Mouse (Mus musculus) embryonic facial prominence, embryonic 11.5 days (tissue): ENCODE measurements around the gene Olfr680-ps1. TPM values are rescaled to one million over a fixed set of nuclear protein-coding genes. Genes with fewer than 3 reads are reported as not detected.
"Not testable (repeated sequence)": the region's sequence is repeated elsewhere in the genome, so short reads cannot be mapped to it uniquely, and the experiment has no call there.

ENCODE experiments used
- ATAC-seq: fragments of 200-750 bp; cut with Nextera tagmentation; replicated peaks from 2 replicates; pipeline ENCODE4 v1.8.0; 2017; ENCODE audit warnings: low read depth; ENCODE audit not compliant: insufficient number of reproducible peaks, low FRiP score, low TSS enrichment
- DNase-seq: peaks from one replicate; pipeline ENCODE4 v3.0.0-alpha.2; 2015; ENCODE audit warnings: low spot score
- H3K27ac ChIP-seq: fragments of 300-500 bp; sonication (generic); replicated peaks from 2 replicates; pipeline ENCODE4 v1.5.1; 2014; ENCODE audit warnings: mild to moderate bottlenecking, low read depth, low read length, control low read depth
- H3K27me3 ChIP-seq: fragments of 300-500 bp; sonication (generic); 2 replicates; pipeline ENCODE4 v1.6.1; 2014; ENCODE audit warnings: mild to moderate bottlenecking, low read length, moderate library complexity, mixed read lengths; ENCODE audit not compliant: control insufficient read depth, insufficient read depth
- H3K36me3 ChIP-seq: fragments of 300-500 bp; sonication (generic); replicated peaks from 2 replicates; pipeline ENCODE4 v1.6.1; 2014; ENCODE audit warnings: low read depth, mild to moderate bottlenecking, low read length, moderate library complexity, mixed read lengths; ENCODE audit not compliant: control insufficient read depth, insufficient read depth
- H3K4me1 ChIP-seq: fragments of 300-500 bp; sonication (generic); 2 replicates; pipeline ENCODE4 v1.6.1; 2014; ENCODE audit warnings: low read length, mixed read lengths; ENCODE audit not compliant: control insufficient read depth, insufficient read depth
- H3K4me2 ChIP-seq: fragments of 300-500 bp; sonication (generic); 2 replicates; pipeline ENCODE4 v1.6.1; 2014; ENCODE audit warnings: low read depth, mild to moderate bottlenecking, control low read depth, low read length, moderate library complexity
- H3K4me3 ChIP-seq: fragments of 300-500 bp; sonication (generic); 2 replicates; pipeline ENCODE4 v1.5.1; 2014; ENCODE audit warnings: low read depth, low read length, control low read depth
- H3K9ac ChIP-seq: fragments of 300-500 bp; sonication (generic); replicated peaks from 2 replicates; pipeline ENCODE4 v1.6.1; 2014; ENCODE audit warnings: mild to moderate bottlenecking, control low read depth, low read length
- H3K9me3 ChIP-seq: fragments of 300-500 bp; sonication (generic); replicated peaks from 2 replicates; pipeline ENCODE4 v1.6.1; 2016; ENCODE audit warnings: mild to moderate bottlenecking, low read length, inconsistent platforms, mixed read lengths; ENCODE audit not compliant: control insufficient read depth
- WGBS: fragments of 180-500 bp; shearing (Covaris S2); extraction: QIAGEN DNeasy Blood & Tissue Kit; methylation state at CpG from one replicate; pipeline ENCODE4 v1.1.7; 2014; 5-methylcytosine and 5-hydroxymethylcytosine counted together
- polyA plus RNA-seq: library from polyadenylated mRNA; unstranded; fragments of >200 nt; fragmentation: Nextera tagmentation; extraction: Ambion mirVana; gene quantifications from 2 replicates; pipeline ENCODE4 v1.2.1, GENCODE M21; 2014

Olfr680-ps1 gene
- not detected in 2 replicates for polyA plus RNA-seq

GRCm38 (mm10) chr7:105092717-105093116 lies at the start of gene Olfr680-ps1:
Olfr680-ps1 (minus strand) TSS chr7:105092817.
- H3K4me3 ChIP-seq, H3K36me3 ChIP-seq, H3K27ac ChIP-seq, DNase-seq, H3K27me3 ChIP-seq, H3K9ac ChIP-seq, H3K9me3 ChIP-seq, ATAC-seq, H3K4me2 ChIP-seq, H3K4me1 ChIP-seq: not testable (repeated sequence)

GRCm38 (mm10) chr7:105141275-105141674 lies 48.7 kb upstream of the Olfr680-ps1 start:
- Histone ChIP-seq H3K27ac (no peak overlapping the region), H3K9ac (no peak overlapping the region), H3K36me3 (no peaks in the 10 kb centered on the region), H3K27me3 (no peaks in the 10 kb centered on the region), H3K4me1 (no peaks in the 10 kb centered on the region), H3K9me3 (no peaks in the 10 kb centered on the region), H3K4me3 (no peak overlapping the region), H3K4me2 (no peak overlapping the region)
- 81% methylated on average over 2 of the region's 2 CpGs for WGBS
- ATAC-seq, result no peak
- no peak for DNase-seq

- H3K4me3 ChIP-seq, result no peak within 1 kb of the TSS
- no peaks in the 10 kb centered on the region for H3K36me3 ChIP-seq
- no peak within 1 kb of the TSS for H3K27ac ChIP-seq
- no peak within 1 kb of the TSS for H3K4me2 ChIP-seq
- H3K9ac ChIP-seq, result no peak within 1 kb of the TSS
- DNase-seq (no peak), ATAC-seq (no peak)
- H3K4me1 ChIP-seq, result no peaks in the 10 kb centered on the region
- H3K27me3 ChIP-seq, result no peaks in the 10 kb centered on the region
- H3K9me3 ChIP-seq, result no peaks in the 10 kb centered on the region
Observed at GRCm38 (mm10) chr7:105116536-105116935, 23.9 kb upstream of the Olfr680-ps1 start, which contains the start of gene Olfr681. Olfr681 (plus strand) TSS chr7:105116836.

- 43% methylated on average over 1 of the region's 1 CpGs for WGBS
- no peaks in the 10 kb centered on the region for H3K27me3 ChIP-seq
- ATAC-seq, result no peak
Observed at GRCm38 (mm10) chr7:105080905-105081304, 11.7 kb downstream of the Olfr680-ps1 start, which contains the start of gene Olfr679. Olfr679 (plus strand) TSS chr7:105081205.

GRCm38 (mm10) chr7:105064175-105064574 lies 28.4 kb downstream of the Olfr680-ps1 start, which contains the start of gene Olfr678:
Olfr678 (plus strand) TSS chr7:105064475.
- H3K9me3 ChIP-seq, result no peaks in the 10 kb centered on the region
- no peaks in the 10 kb centered on the region for H3K27me3 ChIP-seq
- DNase-seq, result no peak
- H3K4me1 ChIP-seq, result no peaks in the 10 kb centered on the region
- 94% methylated on average over 1 of the region's 1 CpGs for WGBS
- H3K4me2 ChIP-seq, result no peak within 1 kb of the TSS
- no peak within 1 kb of the TSS for H3K4me3 ChIP-seq
- no peak within 1 kb of the TSS for H3K9ac ChIP-seq
- H3K36me3 ChIP-seq, result no peaks in the 10 kb centered on the region
- H3K27ac ChIP-seq, result no peak within 1 kb of the TSS
- ATAC-seq, result no peak

More at GRCm38 (mm10) chr7:105080905-105081304, 11.7 kb downstream of the Olfr680-ps1 start, which contains the start of gene Olfr679:
- no peak within 1 kb of the TSS for H3K27ac ChIP-seq
- H3K4me3 ChIP-seq, result no peak within 1 kb of the TSS
- no peak for DNase-seq
- no peak within 1 kb of the TSS for H3K4me2 ChIP-seq
- no peak within 1 kb of the TSS for H3K9ac ChIP-seq
- no peaks in the 10 kb centered on the region for H3K36me3 ChIP-seq
- H3K4me1 ChIP-seq, result no peaks in the 10 kb centered on the region
- H3K9me3 ChIP-seq, result no peaks in the 10 kb centered on the region

GRCm38 (mm10) chr7:105058951-105059350 lies 33.7 kb downstream of the Olfr680-ps1 start:
- Histone ChIP-seq H3K4me2 (no peak overlapping the region), H3K9ac (no peak overlapping the region), H3K4me3 (no peak overlapping the region), H3K4me1 (no peaks in the 10 kb centered on the region), H3K36me3 (no peaks in the 10 kb centered on the region), H3K9me3 (no peaks in the 10 kb centered on the region), H3K27me3 (no peaks in the 10 kb centered on the region), H3K27ac (no peak overlapping the region)
- no peak for DNase-seq
- ATAC-seq, result no peak

Other genes starting within 250 kb of the Olfr680-ps1 start
- not detected in 2 replicates for gene Usp17la, start 235.8 kb downstream of the Olfr680-ps1 start, polyA plus RNA-seq
- not detected in 2 replicates for gene Olfr665, start 214.8 kb downstream of the Olfr680-ps1 start, polyA plus RNA-seq
- not detected in 2 replicates for gene Olfr666, start 196.9 kb downstream of the Olfr680-ps1 start, polyA plus RNA-seq
- gene Olfr667, start 171.3 kb downstream of the Olfr680-ps1 start, polyA plus RNA-seq, result not detected in 2 replicates
- not detected in 2 replicates for gene Olfr668, start 164.8 kb downstream of the Olfr680-ps1 start, polyA plus RNA-seq
- gene Olfr669, start 158.6 kb downstream of the Olfr680-ps1 start, polyA plus RNA-seq, result not detected in 2 replicates
- not detected in 2 replicates for gene Olfr670, start 130.2 kb downstream of the Olfr680-ps1 start, polyA plus RNA-seq
- not detected in 2 replicates for gene Olfr671, start 113.7 kb downstream of the Olfr680-ps1 start, polyA plus RNA-seq
- gene Olfr672, start 90.8 kb downstream of the Olfr680-ps1 start, polyA plus RNA-seq, result not detected in 2 replicates
- not detected in 2 replicates for gene Olfr675, start 64.4 kb downstream of the Olfr680-ps1 start, polyA plus RNA-seq
- not detected in 2 replicates for gene Olfr676, start 60.1 kb downstream of the Olfr680-ps1 start, polyA plus RNA-seq
- gene Olfr677, start 41.4 kb downstream of the Olfr680-ps1 start, polyA plus RNA-seq, result not detected in 2 replicates
- not detected in 2 replicates for gene Olfr678, start 28.3 kb downstream of the Olfr680-ps1 start, polyA plus RNA-seq
- not detected in 2 replicates for gene Olfr679, start 11.6 kb downstream of the Olfr680-ps1 start, polyA plus RNA-seq
- gene Olfr681, start 24.0 kb upstream of the Olfr680-ps1 start, polyA plus RNA-seq, result not detected in 2 replicates
- not detected in 2 replicates for gene Olfr683, start 54.2 kb upstream of the Olfr680-ps1 start, polyA plus RNA-seq
- gene Olfr684, start 70.8 kb upstream of the Olfr680-ps1 start, polyA plus RNA-seq, result not detected in 2 replicates
- gene Olfr685, start 93.2 kb upstream of the Olfr680-ps1 start, polyA plus RNA-seq, result not detected in 2 replicates
- not detected in 2 replicates for gene Olfr686, start 114.7 kb upstream of the Olfr680-ps1 start, polyA plus RNA-seq
- not detected in 2 replicates for gene Olfr688, start 195.3 kb upstream of the Olfr680-ps1 start, polyA plus RNA-seq
- not detected in 2 replicates for gene Olfr689, start 218.3 kb upstream of the Olfr680-ps1 start, polyA plus RNA-seq
- not detected in 2 replicates for gene Olfr690, start 241.3 kb upstream of the Olfr680-ps1 start, polyA plus RNA-seq
- gene Olfr691, start 249.5 kb upstream of the Olfr680-ps1 start, polyA plus RNA-seq, result not detected in 2 replicates